Mouse (Mus musculus) neural tube, embryonic 11.5 days (tissue): ENCODE results near the gene Tmem147. TPM values are rescaled to one million over a fixed set of nuclear protein-coding genes. Genes with fewer than 3 reads are reported as not detected.
"Not testable (repeated sequence)": the region's sequence is repeated elsewhere in the genome, so short reads cannot be mapped to it uniquely, and the experiment has no call there.

Source experiments
- ATAC-seq: fragments of 200-750 bp; cut with Nextera tagmentation; 2 replicates; pipeline ENCODE4 v1.8.0; 2017; ENCODE audit warnings: moderate number of reproducible peaks, mild to moderate bottlenecking, moderate TSS enrichment, moderate library complexity; ENCODE audit not compliant: insufficient read depth, low FRiP score, low TSS enrichment
- DNase-seq: peaks from one replicate; pipeline ENCODE4 v3.0.0-alpha.2; 2015; ENCODE audit warnings: low spot score
- H3K27ac ChIP-seq: fragments of 300-500 bp; sonication (generic); 2 replicates; pipeline ENCODE4 v1.5.1; 2014; ENCODE audit warnings: low read depth, mild to moderate bottlenecking, low read length
- H3K27me3 ChIP-seq: fragments of 300-500 bp; sonication (generic); 2 replicates; pipeline ENCODE4 v1.6.1; 2014; ENCODE audit warnings: mild to moderate bottlenecking, low read length, mixed read lengths; ENCODE audit not compliant: control insufficient read depth, insufficient read depth
- H3K36me3 ChIP-seq: fragments of 300-500 bp; sonication (generic); 2 replicates; pipeline ENCODE4 v1.6.1; 2014; ENCODE audit warnings: mild to moderate bottlenecking, low read length, moderate library complexity, mixed read lengths; ENCODE audit not compliant: control insufficient read depth, insufficient read depth
- H3K4me1 ChIP-seq: fragments of 300-500 bp; sonication (generic); 2 replicates; pipeline ENCODE4 v1.6.1; 2014; ENCODE audit warnings: low read length, mixed read lengths; ENCODE audit not compliant: control insufficient read depth, insufficient read depth
- H3K4me2 ChIP-seq: fragments of 300-500 bp; sonication (generic); 2 replicates; pipeline ENCODE4 v1.6.1; 2014; ENCODE audit warnings: low read depth, mild to moderate bottlenecking, moderate library complexity
- H3K4me3 ChIP-seq: fragments of 300-500 bp; sonication (generic); 2 replicates; pipeline ENCODE4 v1.5.1; 2014; ENCODE audit warnings: low read depth, low read length
- H3K9ac ChIP-seq: fragments of 300-500 bp; sonication (generic); 2 replicates; pipeline ENCODE4 v1.6.1; 2014; ENCODE audit warnings: mild to moderate bottlenecking, low read length
- H3K9me3 ChIP-seq: fragments of 300-500 bp; sonication (generic); 2 replicates; pipeline ENCODE4 v1.6.1; 2016; ENCODE audit warnings: low read length; ENCODE audit not compliant: control insufficient read depth
- WGBS: fragments of 180-500 bp; shearing (Covaris S2); extraction: QIAGEN DNeasy Blood & Tissue Kit; methylation state at CpG from one replicate; pipeline ENCODE4 v1.1.7; 2014; 5-methylcytosine and 5-hydroxymethylcytosine counted together
- polyA plus RNA-seq: library from polyadenylated mRNA; unstranded; fragments of >200 nt; fragmentation: Nextera tagmentation; extraction: Ambion mirVana; gene quantifications from 2 replicates; pipeline ENCODE4 v1.2.1, GENCODE M21; 2014

Gene Tmem147
- polyA plus RNA-seq, 1 experiment from 2014 or later, result 172 TPM

- no peak overlapping the region for H3K4me3 ChIP-seq
- no peak overlapping the region for H3K9ac ChIP-seq
- no peak for DNase-seq
- WGBS, result 86% methylated on average over 3 of the region's 3 CpGs
- H3K27ac ChIP-seq, result no peak overlapping the region
- peaks cover 6% of the 10 kb centered on the region; the same call in 1 of the 2 replicates for H3K36me3 ChIP-seq
- H3K4me1 ChIP-seq, result no peaks in the 10 kb centered on the region
- H3K4me2 ChIP-seq, result no peak overlapping the region
- H3K27me3 ChIP-seq, result no peaks in the 10 kb centered on the region
- H3K9me3 ChIP-seq, result no peaks in the 10 kb centered on the region
- ATAC-seq, result no peak
These were observed 6.9 kb upstream of the Tmem147 start for GRCm38 (mm10) chr7:30736211-30736610.

GRCm38 (mm10) chr7:30730064-30730722 lies 853 bp upstream of the Tmem147 start:
- Histone ChIP-seq H3K4me2 (peak overlapping the region; percentile 60), H3K9ac (peak overlapping the region; percentile 80), H3K27ac (peak overlapping the region; percentile 77), H3K4me3 (peak overlapping the region; percentile 87), H3K4me1 (peaks cover 14% of the 10 kb centered on the region)
- not testable (repeated sequence) for H3K36me3 ChIP-seq, H3K27me3 ChIP-seq, H3K9me3 ChIP-seq, ATAC-seq, DNase-seq
- 32% methylated on average over 11 of the region's 22 CpGs for WGBS

DNA sequence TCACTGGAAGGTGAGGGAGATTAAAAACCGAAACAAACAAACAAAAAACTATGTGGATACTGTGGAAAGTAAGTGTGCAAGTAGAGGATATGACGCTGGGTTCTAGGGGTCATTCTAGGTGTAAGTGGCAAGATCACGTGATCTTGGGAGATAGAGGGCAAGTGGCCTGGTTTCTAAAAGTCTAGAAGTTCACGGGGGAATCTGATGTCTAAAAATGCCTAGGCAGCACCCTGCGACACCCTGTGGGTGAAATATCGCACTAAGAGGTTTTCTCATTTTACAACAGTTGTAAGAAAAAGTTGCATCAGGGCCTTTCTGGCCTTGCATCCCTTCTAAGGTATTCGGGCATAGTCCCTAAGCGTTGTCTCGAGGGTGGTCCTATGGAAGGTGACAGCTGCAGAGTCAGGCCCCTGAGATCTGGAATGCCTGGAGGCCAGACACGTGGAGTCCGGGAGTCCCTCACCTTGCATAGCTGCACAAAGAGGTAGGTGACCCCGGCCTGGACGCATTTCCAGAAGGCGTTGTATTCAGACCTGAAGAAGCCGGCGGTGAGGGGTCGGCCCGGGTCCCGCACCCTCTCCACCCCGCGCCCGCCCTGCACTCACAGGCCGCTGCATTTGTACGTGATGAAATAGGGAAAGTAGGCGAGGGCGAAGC lies 473 bp downstream of the Tmem147 start:
- H3K9me3 ChIP-seq, result no peaks in the 10 kb centered on the region
- 0 out of 2 replicates have a peak overlapping the region, but pooled peaks have one; percentile 2 for H3K27ac ChIP-seq
- H3K4me3 ChIP-seq, result peak overlapping the region; percentile 87
- H3K36me3 ChIP-seq, result no peaks in the 10 kb centered on the region; the same call in 1 of the 2 replicates
- 10% methylated on average over 26 of the region's 26 CpGs for WGBS
- no peaks in the 10 kb centered on the region for H3K27me3 ChIP-seq
- peak overlapping the region; percentile 80 for H3K9ac ChIP-seq
- peak overlapping the region; percentile 60 for H3K4me2 ChIP-seq
- DNase-seq (no peak), ATAC-seq (peak; percentile 59)
- peaks cover 14% of the 10 kb centered on the region for H3K4me1 ChIP-seq

GRCm38 (mm10) chr7:30728214-30728613 lies 1.1 kb downstream of the Tmem147 start:
- H3K4me2 ChIP-seq, result peak overlapping the region; percentile 60
- no peak for DNase-seq
- no peaks in the 10 kb centered on the region for H3K9me3 ChIP-seq
- WGBS, result 85% methylated on average over 6 of the region's 6 CpGs
- no peak overlapping the region for H3K9ac ChIP-seq
- H3K4me1 ChIP-seq, result peaks cover 14% of the 10 kb centered on the region
- H3K36me3 ChIP-seq, result no peaks in the 10 kb centered on the region; the same call in 1 of the 2 replicates
- ATAC-seq, result no peak
- H3K27ac ChIP-seq, result no peak overlapping the region
- peak overlapping the region; percentile 87 for H3K4me3 ChIP-seq
- no peaks in the 10 kb centered on the region for H3K27me3 ChIP-seq

- Histone ChIP-seq H3K4me3 (no peak overlapping the region), H3K27me3 (no peaks in the 10 kb centered on the region), H3K36me3 (no peaks in the 10 kb centered on the region; the same call in 1 of the 2 replicates), H3K27ac (no peak overlapping the region), H3K9ac (no peak overlapping the region), H3K4me1 (peaks cover 3% of the 10 kb centered on the region), H3K4me2 (no peak overlapping the region), H3K9me3 (no peaks in the 10 kb centered on the region)
- no peak for ATAC-seq
- DNase-seq, result no peak
- WGBS, result 79% methylated on average over 6 of the region's 6 CpGs
These were observed 5.9 kb downstream of the Tmem147 start for GRCm38 (mm10) chr7:30723274-30723953.

GRCm38 (mm10) chr7:30721286-30721685 lies 8.1 kb downstream of the Tmem147 start:
- ATAC-seq (no peak), DNase-seq (no peak)
- Histone ChIP-seq H3K4me2 (no peak overlapping the region), H3K4me3 (no peak overlapping the region), H3K27me3 (0 out of 2 replicates have a peak, but pooled peaks cover 4% of the 10 kb centered on the region), H3K9ac (no peak overlapping the region), H3K9me3 (no peaks in the 10 kb centered on the region), H3K36me3 (no peaks in the 10 kb centered on the region), H3K4me1 (no peaks in the 10 kb centered on the region; the same call in 1 of the 2 replicates), H3K27ac (no peak overlapping the region)
- WGBS, result 83% methylated on average over 7 of the region's 7 CpGs

GRCm38 (mm10) chr7:30719669-30720068 lies 9.7 kb downstream of the Tmem147 start:
- no peaks in the 10 kb centered on the region for H3K36me3 ChIP-seq
- H3K4me2 ChIP-seq, result no peak overlapping the region
- no peak for ATAC-seq
- no peak overlapping the region for H3K9ac ChIP-seq
- no peaks in the 10 kb centered on the region for H3K9me3 ChIP-seq
- 92% methylated on average over 5 of the region's 5 CpGs for WGBS
- no peak overlapping the region for H3K27ac ChIP-seq
- no peak for DNase-seq
- H3K4me1 ChIP-seq, result no peaks in the 10 kb centered on the region; the same call in 1 of the 2 replicates
- 0 out of 2 replicates have a peak, but pooled peaks cover 4% of the 10 kb centered on the region for H3K27me3 ChIP-seq
- H3K4me3 ChIP-seq, result no peak overlapping the region

- H3K9me3 ChIP-seq, result no peaks in the 10 kb centered on the region
- no peak overlapping the region for H3K27ac ChIP-seq
- peak overlapping the region; percentile 11 for H3K4me3 ChIP-seq
- DNase-seq, result no peak
- H3K27me3 ChIP-seq, result 0 out of 2 replicates have a peak, but pooled peaks cover 4% of the 10 kb centered on the region
- no peaks in the 10 kb centered on the region for H3K36me3 ChIP-seq
- WGBS, result 10% methylated on average over 14 of the region's 14 CpGs
- H3K4me1 ChIP-seq, result no peaks in the 10 kb centered on the region; the same call in 1 of the 2 replicates
- ATAC-seq, result no peak; the same call in 1 of the 2 replicates
- H3K4me2 ChIP-seq, result peak overlapping the region; percentile 43
- no peak overlapping the region for H3K9ac ChIP-seq
These were observed 11.7 kb downstream of the Tmem147 start for GRCm38 (mm10) chr7:30717716-30718046.
